Mouse (Mus musculus) cerebellum, adult 18-20 months (tissue): ENCODE results near the gene 3830403N18Rik.
"Not testable (repeated sequence)": the region's sequence is repeated elsewhere in the genome, so short reads cannot be mapped to it uniquely, and the experiment has no call there.

ENCODE experiments used
- DNase-seq, 2 experiments: peaks; one replicate each; pipeline ENCODE4 v3.0.0; 2021

3830403N18Rik gene

DNA sequence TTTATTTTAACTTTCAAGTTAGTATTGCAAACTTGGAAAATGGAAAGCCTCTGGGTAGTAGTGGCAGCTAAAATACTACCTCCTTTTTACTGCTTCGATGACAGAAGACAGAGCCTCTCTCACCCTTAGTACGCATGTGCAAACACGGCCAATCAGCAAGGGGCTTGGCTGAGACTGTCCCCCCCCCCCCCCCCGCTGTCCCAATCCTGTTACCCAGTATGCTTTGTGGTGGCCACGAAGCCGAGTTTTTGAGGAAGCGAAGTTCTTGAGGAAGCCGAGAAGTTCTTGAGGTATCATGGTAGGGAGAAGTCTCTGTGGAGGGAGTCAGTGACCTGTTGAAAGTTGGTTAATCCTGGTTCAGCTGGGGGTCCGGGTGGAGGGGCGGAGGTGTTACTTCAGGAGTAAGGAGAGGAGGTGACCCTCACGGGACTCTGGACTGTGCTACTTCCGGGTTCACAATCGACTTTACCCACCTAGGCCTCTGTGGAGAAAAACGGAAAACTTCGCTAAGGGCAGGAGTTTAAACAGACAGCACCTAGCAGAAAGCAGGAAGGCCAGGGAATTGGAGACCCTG, at the start of gene 3830403N18Rik:
TSS of gene 3830403N18Rik (plus strand) at position 237 of the 574 bp plus-strand sequence.
- DNase-seq, result not testable (repeated sequence)

DNA sequence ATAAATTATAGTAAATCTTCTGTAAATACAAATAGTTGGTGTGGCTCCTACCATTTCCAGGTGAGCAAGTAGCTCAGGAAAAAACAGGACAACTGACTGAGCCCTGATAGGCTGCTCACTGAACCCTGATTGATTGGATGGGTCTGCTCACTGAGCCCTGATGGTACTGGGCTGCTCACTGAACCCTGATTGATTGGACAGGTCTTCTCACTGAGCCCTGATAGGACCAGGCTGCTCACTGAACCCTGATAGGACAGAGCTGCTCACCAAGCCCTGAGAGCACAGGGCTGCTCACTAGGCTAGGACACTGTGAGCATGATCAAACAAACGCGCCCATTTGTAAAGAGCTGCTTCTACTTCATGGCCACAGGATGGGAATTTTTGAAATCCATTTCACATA, 15.0 kb downstream of the 3830403N18Rik start:
- DNase-seq, result no peak

DNA sequence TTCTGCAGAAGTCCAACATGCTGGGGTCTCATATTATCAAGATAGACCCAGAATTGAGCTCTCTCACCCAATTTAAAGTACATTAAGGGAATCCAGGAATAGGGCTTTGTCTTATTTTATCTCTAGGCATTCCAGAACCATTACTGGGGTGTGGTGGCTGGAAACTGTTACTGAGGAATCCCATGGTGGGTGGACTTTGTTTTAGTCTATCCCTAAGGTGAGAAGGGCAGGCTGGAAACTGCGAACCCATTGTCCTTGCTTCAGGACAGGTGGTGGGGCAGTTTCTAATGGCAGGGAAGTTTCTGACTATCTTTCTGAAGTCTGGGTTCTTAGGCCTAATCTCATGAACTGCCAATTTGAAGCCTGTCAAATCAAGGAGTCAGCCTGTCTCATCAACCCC, 50.1 kb downstream of the 3830403N18Rik start:
- not testable (repeated sequence) for DNase-seq
